Mouse (Mus musculus): ENCODE data around the gene Ank3. TPM values are rescaled to one million over a fixed set of nuclear protein-coding genes. Genes with fewer than 3 reads are reported as not detected.

Gene Ank3
- polyA plus RNA-seq, 2 experiments: 3.1 to 5.3 TPM

DNA sequence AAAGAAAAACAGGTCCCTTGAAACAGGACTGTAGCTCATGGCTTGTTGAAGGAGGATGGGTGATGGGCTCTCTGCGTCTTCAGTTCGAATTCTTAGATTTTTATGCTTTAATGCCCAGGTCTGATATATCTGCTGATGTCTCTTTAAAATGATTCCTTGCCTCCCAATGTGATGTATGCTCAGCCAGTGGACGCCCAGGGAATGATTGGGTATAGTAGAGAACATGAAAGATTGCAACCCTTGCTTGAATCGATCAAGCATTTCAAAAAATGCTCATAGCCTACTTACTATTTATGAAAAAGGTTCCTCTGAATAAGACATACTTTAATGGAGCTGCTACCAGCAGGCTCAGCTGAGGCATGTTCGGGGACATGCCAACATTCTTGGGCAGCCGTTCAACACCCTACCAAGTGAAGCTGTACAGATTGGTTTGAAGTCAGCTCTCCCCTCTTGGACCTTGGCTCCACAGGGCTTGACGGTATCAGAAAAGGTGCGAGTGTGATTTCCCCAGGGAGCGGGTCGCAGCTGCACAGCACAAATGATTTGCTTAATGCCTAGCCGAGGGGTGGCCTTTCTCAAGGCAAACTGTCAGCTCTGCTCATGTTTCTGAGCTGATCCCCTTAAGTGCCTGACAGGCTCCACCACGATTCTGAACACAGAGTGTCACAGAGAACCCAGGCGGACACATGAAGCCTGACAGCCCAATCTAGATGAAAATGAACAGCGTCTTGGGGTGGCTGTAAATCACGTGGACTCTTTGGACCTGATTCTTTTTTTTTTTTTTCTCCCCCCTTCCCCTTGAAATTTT is 136.8 kb downstream of the Ank3 start:
- Histone ChIP-seq H3K4me2 (ENCODE audit: low read depth) (peak overlapping the region; percentile 38), H3K27me3 (ENCODE audit: control insufficient read depth, insufficient read depth, low read length) (no peaks in the 10 kb centered on the region), H3K4me1 (replicated peaks; ENCODE audit: control insufficient read depth in 2 of 2, insufficient read depth in 2 of 2, low read length in 1 of 2) (no peaks in the 10 kb centered on the region), H3K9ac (replicated peaks) (no peak overlapping the region), H3K9me3 (ENCODE audit: control insufficient read depth, low read length) (no peaks in the 10 kb centered on the region), H3K4me3 (ENCODE audit: insufficient read depth in 1 of 2, low read depth in 2 of 2, low read length in 2 of 2) (no peak overlapping the region), H3K36me3 (replicated peaks; ENCODE audit: control insufficient read depth, insufficient read depth, low read depth) (no peaks in the 10 kb centered on the region), H3K27ac (no peak overlapping the region)
- WGBS (ENCODE audit: insufficient replicate concordance): 55% methylated on average over 15 of the region's 15 CpGs
- ATAC-seq (ENCODE audit: insufficient read depth): no peak
- DNase-seq (ENCODE audit: low read depth in 3 of 3, low spot score in 3 of 3): no peak
- no peak for TF ChIP-seq EP300 (IDR thresholded peaks at IDR 0.05; ENCODE audit: low read depth)
- no peak for TF ChIP-seq CTCF (IDR thresholded peaks at IDR 0.05; ENCODE audit: low read depth)

DNA sequence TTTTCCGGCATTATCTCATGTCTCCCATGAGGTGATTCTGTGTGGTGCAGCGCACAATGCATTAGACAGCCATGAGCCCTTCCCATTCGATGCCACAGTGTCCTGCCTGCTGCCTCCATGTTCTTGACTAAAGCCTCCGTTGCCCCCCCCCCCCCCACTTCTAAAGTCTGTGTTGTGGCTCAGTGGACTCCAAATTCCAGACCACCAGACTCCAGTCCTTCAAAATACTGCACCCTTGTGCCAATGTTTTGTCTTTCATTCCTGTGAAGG is 137.3 kb downstream of the Ank3 start:
- H3K4me2 ChIP-seq (ENCODE audit: low read depth): no peak overlapping the region
- 62% methylated on average over 4 of the region's 4 CpGs for WGBS (ENCODE audit: insufficient replicate concordance)
- H3K36me3 ChIP-seq (replicated peaks; ENCODE audit: control insufficient read depth, insufficient read depth, low read depth): no peaks in the 10 kb centered on the region
- no peak overlapping the region for H3K4me3 ChIP-seq (ENCODE audit: insufficient read depth in 1 of 2, low read depth in 2 of 2, low read length in 2 of 2)
- no peaks in the 10 kb centered on the region for H3K9me3 ChIP-seq (ENCODE audit: control insufficient read depth, low read length)
- H3K9ac ChIP-seq (replicated peaks): no peak overlapping the region
- TF ChIP-seq EP300 (IDR thresholded peaks at IDR 0.05; ENCODE audit: low read depth): no peak
- TF ChIP-seq CTCF (IDR thresholded peaks at IDR 0.05; ENCODE audit: low read depth): no peak
- H3K27ac ChIP-seq: no peak overlapping the region
- H3K27me3 ChIP-seq (ENCODE audit: control insufficient read depth, insufficient read depth, low read length): no peaks in the 10 kb centered on the region
- H3K4me1 ChIP-seq (replicated peaks; ENCODE audit: control insufficient read depth in 2 of 2, insufficient read depth in 2 of 2, low read length in 1 of 2): no peaks in the 10 kb centered on the region
- DNase-seq (ENCODE audit: low read depth in 3 of 3, low spot score in 3 of 3) (no peak), ATAC-seq (ENCODE audit: insufficient read depth) (no peak)

DNA sequence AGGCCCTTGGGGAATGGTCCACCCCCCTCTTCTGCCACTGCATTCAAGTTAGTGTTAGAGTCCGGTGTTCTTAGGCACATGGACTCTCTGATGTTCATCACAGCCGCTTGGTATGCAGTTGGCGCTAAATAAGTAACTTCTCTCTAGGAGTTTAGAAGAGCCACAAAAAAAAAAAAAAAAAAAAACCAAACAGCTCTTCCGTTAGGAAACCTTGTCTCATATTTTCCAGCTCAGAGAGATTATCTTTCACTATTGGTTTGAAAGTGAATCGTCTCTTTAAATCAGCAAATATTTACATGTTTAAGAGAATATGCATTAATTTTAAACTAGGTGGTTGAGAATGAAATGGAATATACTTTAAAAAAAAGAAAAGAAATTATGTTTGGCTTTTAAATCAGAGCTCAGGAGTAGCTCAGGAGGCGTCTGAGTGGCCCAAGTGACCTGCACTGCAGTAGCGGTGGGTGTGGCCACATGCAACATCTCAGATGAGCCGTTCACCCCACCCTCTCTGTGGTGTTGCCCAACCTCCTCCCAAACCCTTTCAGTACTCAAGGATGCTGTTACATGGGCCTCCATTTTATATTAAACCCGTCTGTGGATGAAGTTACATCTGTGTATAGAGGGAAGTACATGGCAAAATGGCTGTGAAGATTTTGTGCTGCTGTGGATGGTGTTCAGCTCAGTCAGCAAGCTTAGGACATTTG is 138.0 kb downstream of the Ank3 start:
- H3K36me3 ChIP-seq (replicated peaks; ENCODE audit: control insufficient read depth, insufficient read depth, low read depth): no peaks in the 10 kb centered on the region
- H3K4me1 ChIP-seq (replicated peaks; ENCODE audit: control insufficient read depth in 2 of 2, insufficient read depth in 2 of 2, low read length in 1 of 2): no peaks in the 10 kb centered on the region
- no peaks in the 10 kb centered on the region for H3K27me3 ChIP-seq (ENCODE audit: control insufficient read depth, insufficient read depth, low read length)
- no peaks in the 10 kb centered on the region for H3K9me3 ChIP-seq (ENCODE audit: control insufficient read depth, low read length)
- H3K4me3 ChIP-seq (ENCODE audit: insufficient read depth in 1 of 2, low read depth in 2 of 2, low read length in 2 of 2): no peak overlapping the region
- WGBS (ENCODE audit: insufficient replicate concordance): 52% methylated on average over 9 of the region's 9 CpGs
- H3K4me2 ChIP-seq (ENCODE audit: low read depth): no peak overlapping the region
- ATAC-seq (ENCODE audit: insufficient read depth) (no peak), DNase-seq (ENCODE audit: low read depth in 3 of 3, low spot score in 3 of 3) (no peak)
- no peak overlapping the region for H3K27ac ChIP-seq
- no peak overlapping the region for H3K9ac ChIP-seq (replicated peaks)
- TF ChIP-seq EP300 (IDR thresholded peaks at IDR 0.05; ENCODE audit: low read depth): no peak
- no peak for TF ChIP-seq CTCF (IDR thresholded peaks at IDR 0.05; ENCODE audit: low read depth)

DNA sequence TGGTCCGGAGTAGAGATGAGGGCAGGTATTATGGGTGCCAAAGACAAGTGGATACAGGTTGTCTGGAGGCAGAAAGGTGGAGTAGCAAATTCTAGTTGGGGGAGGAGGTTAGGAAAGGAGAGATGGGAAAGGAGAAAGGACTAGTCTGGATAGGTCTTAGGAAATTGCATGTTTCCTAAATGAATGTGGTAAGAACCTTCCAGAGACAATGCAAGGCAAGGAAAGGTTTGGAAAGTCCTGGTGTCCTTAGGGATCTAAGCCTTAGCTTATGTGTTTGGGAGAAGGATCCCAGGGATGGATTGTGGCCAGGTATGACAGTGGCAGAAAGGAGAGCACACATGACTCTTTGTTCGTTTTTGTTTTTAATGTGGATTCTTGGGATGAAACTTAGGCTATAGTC is 139.7 kb downstream of the Ank3 start:
- Histone ChIP-seq H3K9ac (replicated peaks) (no peak overlapping the region), H3K27ac (no peak overlapping the region), H3K4me1 (replicated peaks; ENCODE audit: control insufficient read depth in 2 of 2, insufficient read depth in 2 of 2, low read length in 1 of 2) (no peaks in the 10 kb centered on the region), H3K4me3 (ENCODE audit: insufficient read depth in 1 of 2, low read depth in 2 of 2, low read length in 2 of 2) (no peak overlapping the region), H3K4me2 (ENCODE audit: low read depth) (no peak overlapping the region), H3K9me3 (ENCODE audit: control insufficient read depth, low read length) (no peaks in the 10 kb centered on the region), H3K36me3 (replicated peaks; ENCODE audit: control insufficient read depth, insufficient read depth, low read depth) (no peaks in the 10 kb centered on the region), H3K27me3 (ENCODE audit: control insufficient read depth, insufficient read depth, low read length) (no peaks in the 10 kb centered on the region)
- WGBS (ENCODE audit: insufficient replicate concordance): 57% methylated on average over 2 of the region's 2 CpGs
- no peak for TF ChIP-seq CTCF (IDR thresholded peaks at IDR 0.05; ENCODE audit: low read depth)
- TF ChIP-seq EP300 (IDR thresholded peaks at IDR 0.05; ENCODE audit: low read depth): no peak
- DNase-seq (ENCODE audit: low read depth in 3 of 3, low spot score in 3 of 3) (no peak), ATAC-seq (ENCODE audit: insufficient read depth) (no peak)

DNA sequence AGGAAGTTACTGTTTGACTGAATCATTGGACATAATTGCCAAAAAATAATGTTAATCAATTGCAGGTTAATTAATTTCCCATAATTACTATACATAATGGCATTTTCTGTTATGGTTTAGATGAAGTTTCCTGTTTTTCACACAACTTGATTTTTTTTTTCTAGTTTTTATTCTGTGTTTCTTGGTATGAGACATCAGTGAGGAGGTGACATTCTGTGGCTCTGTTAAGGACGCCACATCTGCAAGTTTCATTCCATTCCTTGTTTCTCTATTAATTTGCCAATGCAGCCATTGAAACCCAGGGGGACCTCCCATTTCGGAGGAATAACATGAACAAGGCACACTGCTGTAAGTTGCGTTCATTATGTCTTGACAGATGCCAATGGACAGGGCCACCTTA is 143.9 kb downstream of the Ank3 start:
- Histone ChIP-seq H3K9ac (replicated peaks) (no peak overlapping the region), H3K36me3 (replicated peaks; ENCODE audit: control insufficient read depth, insufficient read depth, low read depth) (no peaks in the 10 kb centered on the region), H3K27me3 (ENCODE audit: control insufficient read depth, insufficient read depth, low read length) (no peaks in the 10 kb centered on the region), H3K4me3 (ENCODE audit: insufficient read depth in 1 of 2, low read depth in 2 of 2, low read length in 2 of 2) (no peak overlapping the region), H3K4me2 (ENCODE audit: low read depth) (no peak overlapping the region), H3K27ac (no peak overlapping the region), H3K4me1 (replicated peaks; ENCODE audit: control insufficient read depth in 2 of 2, insufficient read depth in 2 of 2, low read length in 1 of 2) (no peaks in the 10 kb centered on the region), H3K9me3 (ENCODE audit: control insufficient read depth, low read length) (no peaks in the 10 kb centered on the region)
- no peak for ATAC-seq (ENCODE audit: insufficient read depth)
- 68% methylated on average over 3 of the region's 3 CpGs for WGBS (ENCODE audit: insufficient replicate concordance)
- DNase-seq (ENCODE audit: low read depth in 3 of 3, low spot score in 3 of 3): no peak
- TF ChIP-seq CTCF (IDR thresholded peaks at IDR 0.05; ENCODE audit: low read depth): no peak
- TF ChIP-seq EP300 (IDR thresholded peaks at IDR 0.05; ENCODE audit: low read depth): no peak
